Mouse (Mus musculus): ENCODE results near the gene Edem2.
"Not testable (repeated sequence)": the region's sequence is repeated elsewhere in the genome, so short reads cannot be mapped to it uniquely, and the experiment has no call there.

Gene Edem2

GRCm38 (mm10) chr2:155735766-155736165 lies 6.5 kb upstream of the Edem2 start, which contains the start of gene Gm17581:
Gm17581 (minus strand) TSS chr2:155735866.
- DNase-seq (ENCODE audit: low read depth, low spot score): not testable (repeated sequence)

- no peak for DNase-seq (ENCODE audit: low read depth, low spot score)
Measured at GRCm38 (mm10) chr2:155735080-155735479, 5.8 kb upstream of the Edem2 start.

GRCm38 (mm10) chr2:155728742-155729141 lies 533 bp downstream of the Edem2 start:
- DNase-seq (ENCODE audit: low read depth, low spot score): no peak

GRCm38 (mm10) chr2:155727764-155728395 lies 1.4 kb downstream of the Edem2 start:
- no peak for DNase-seq (ENCODE audit: low read depth, low spot score)

- no peak for DNase-seq (ENCODE audit: low read depth, low spot score)
Measured at GRCm38 (mm10) chr2:155726302-155726701, 3.0 kb downstream of the Edem2 start.

- DNase-seq (ENCODE audit: low read depth, low spot score): no peak
Measured at GRCm38 (mm10) chr2:155724526-155724925, 4.7 kb downstream of the Edem2 start.

- no peak for DNase-seq (ENCODE audit: low read depth, low spot score)
Measured at GRCm38 (mm10) chr2:155724036-155724435, 5.2 kb downstream of the Edem2 start.

GRCm38 (mm10) chr2:155720585-155720984 lies 8.7 kb downstream of the Edem2 start:
- no peak for DNase-seq (ENCODE audit: low read depth, low spot score)

GRCm38 (mm10) chr2:155717082-155717990 lies 11.9 kb downstream of the Edem2 start:
- no peak for DNase-seq (ENCODE audit: low read depth, low spot score)

- no peak for DNase-seq (ENCODE audit: low read depth, low spot score)
Measured at GRCm38 (mm10) chr2:155710557-155710956, 18.7 kb downstream of the Edem2 start.

- no peak for DNase-seq (ENCODE audit: low read depth, low spot score)
Measured at GRCm38 (mm10) chr2:155707251-155707650, 22.0 kb downstream of the Edem2 start.

- DNase-seq (ENCODE audit: low read depth, low spot score): no peak
Measured at GRCm38 (mm10) chr2:155703630-155704029, 25.6 kb downstream of the Edem2 start.

- DNase-seq (ENCODE audit: low read depth, low spot score): no peak
Measured at GRCm38 (mm10) chr2:155701399-155701919, 27.8 kb downstream of the Edem2 start.

- not testable (repeated sequence) for DNase-seq (ENCODE audit: low read depth, low spot score)
Measured at GRCm38 (mm10) chr2:155698443-155698842, 30.8 kb downstream of the Edem2 start.

- DNase-seq (ENCODE audit: low read depth, low spot score): no peak
Measured at GRCm38 (mm10) chr2:155696851-155697250, 32.4 kb downstream of the Edem2 start.

GRCm38 (mm10) chr2:155696091-155696558 lies 33.1 kb downstream of the Edem2 start:
- DNase-seq (ENCODE audit: low read depth, low spot score): peak; percentile 68

GRCm38 (mm10) chr2:155695316-155695715 lies 34.0 kb downstream of the Edem2 start:
- DNase-seq (ENCODE audit: low read depth, low spot score): no peak

- no peak for DNase-seq (ENCODE audit: low read depth, low spot score)
Measured at GRCm38 (mm10) chr2:155694564-155694963, 34.7 kb downstream of the Edem2 start.

- no peak for DNase-seq (ENCODE audit: low read depth, low spot score)
Measured at GRCm38 (mm10) chr2:155693136-155693535, 36.1 kb downstream of the Edem2 start.

- DNase-seq (ENCODE audit: low read depth, low spot score): peak; percentile 93
Measured at GRCm38 (mm10) chr2:155691723-155692493, 37.4 kb downstream of the Edem2 start, which contains the start of gene Trpc4ap. Trpc4ap (minus strand) TSS chr2:155692384.

- DNase-seq (ENCODE audit: low read depth, low spot score): no peak
Measured at GRCm38 (mm10) chr2:155691336-155691722, 37.9 kb downstream of the Edem2 start.

All from retina, postnatal 7 days (tissue).